Mouse (Mus musculus) yolk sac, embryonic 10.5 days (tissue): ENCODE data around the gene Gria3.

Experiments
- DNase-seq: peaks from one replicate; pipeline ENCODE4 v3.0.0-alpha.2; 2017; ENCODE audit warnings: low spot score

Gria3 gene

GRCm38 (mm10) chrX:41573079-41573478 lies 172.4 kb downstream of the Gria3 start:
- no peak for DNase-seq

GRCm38 (mm10) chrX:41578797-41579196 lies 178.1 kb downstream of the Gria3 start:
- no peak for DNase-seq

GRCm38 (mm10) chrX:41587692-41588091 lies 187.0 kb downstream of the Gria3 start:
- no peak for DNase-seq

GRCm38 (mm10) chrX:41607181-41607580 lies 206.5 kb downstream of the Gria3 start:
- no peak for DNase-seq

- DNase-seq: peak; percentile 1
Observed at GRCm38 (mm10) chrX:41614920-41615319, 214.3 kb downstream of the Gria3 start.

DNA sequence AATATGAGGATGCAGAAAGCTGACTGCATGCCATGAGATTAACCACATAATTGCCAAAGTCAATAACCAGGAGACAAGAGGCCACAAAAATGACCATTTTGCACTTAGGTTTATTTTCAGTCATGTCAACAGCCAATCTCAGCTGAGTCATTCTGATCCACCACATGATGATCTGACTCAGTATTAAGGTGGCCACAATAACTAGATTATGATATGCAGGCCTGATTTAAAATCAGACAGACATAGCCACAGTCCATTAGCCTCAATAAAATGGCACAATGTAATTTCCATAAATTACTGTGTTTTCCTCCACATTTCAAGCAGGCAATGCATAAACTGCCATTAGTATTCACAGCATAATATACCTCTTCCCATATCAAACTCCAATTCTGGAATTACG lies 216.3 kb downstream of the Gria3 start:
- no peak for DNase-seq

GRCm38 (mm10) chrX:41618396-41618795 lies 217.7 kb downstream of the Gria3 start:
- DNase-seq: no peak

GRCm38 (mm10) chrX:41633576-41633975 lies 232.9 kb downstream of the Gria3 start:
- DNase-seq: no peak

GRCm38 (mm10) chrX:41644954-41645353 lies 244.3 kb downstream of the Gria3 start:
- no peak for DNase-seq

GRCm38 (mm10) chrX:41657791-41658190 lies 257.1 kb downstream of the Gria3 start:
- no peak for DNase-seq

GRCm38 (mm10) chrX:41688869-41689268 lies 288.2 kb downstream of the Gria3 start:
- no peak for DNase-seq

GRCm38 (mm10) chrX:41692076-41692475 lies 291.4 kb downstream of the Gria3 start:
- DNase-seq: no peak
